Mouse (Mus musculus): ENCODE measurements around the gene Sec61a2. TPM values are rescaled to one million over a fixed set of nuclear protein-coding genes. Genes with fewer than 3 reads are reported as not detected.

Gene Sec61a2
- polyA plus RNA-seq (2015; fragmentation: Nextera tagmentation; extraction: Ambion mirVana): 94.8 and 112 TPM in 2 replicates

DNA sequence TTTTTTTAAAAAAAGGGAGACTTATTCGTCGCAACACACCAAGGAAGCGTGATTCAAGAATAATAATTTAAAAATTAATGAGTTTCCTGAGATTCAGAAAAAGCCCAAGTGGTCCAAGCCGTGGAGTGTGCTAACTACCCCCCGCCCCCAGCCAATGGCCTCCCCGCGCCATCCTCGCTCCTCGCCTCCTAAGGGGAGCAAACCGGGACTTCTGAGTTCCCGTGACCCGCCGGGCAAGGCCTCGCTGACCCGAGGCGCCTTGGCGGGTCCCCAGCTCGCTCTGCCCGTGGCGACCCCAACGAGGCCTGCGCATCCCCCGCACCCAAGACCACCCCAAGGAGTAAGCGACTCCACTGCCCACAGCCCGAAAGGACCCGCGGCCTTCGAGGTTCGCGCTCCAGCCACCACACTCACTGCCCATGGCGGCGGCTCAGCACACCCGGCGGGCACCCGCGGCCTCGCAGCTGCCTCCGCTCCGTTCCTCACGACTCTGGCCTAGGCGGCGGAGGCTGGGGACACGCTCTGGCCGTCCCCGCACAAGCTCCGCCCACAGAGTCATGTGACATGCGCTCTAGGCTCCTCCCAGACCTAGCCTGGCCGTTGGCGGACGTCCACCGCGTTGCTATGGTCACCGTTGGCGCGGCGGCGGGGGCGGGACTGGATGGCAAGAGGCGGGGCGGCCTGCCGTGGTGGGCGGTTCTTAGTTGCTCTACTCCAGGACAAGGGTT, at the start of gene Sec61a2:
Gene Sec61a2, minus strand, starts transcription at position 590 of the 728 bp plus-strand sequence.
- Histone ChIP-seq H3K27ac (ENCODE audit: low read length) (peak within 1 kb of the TSS; percentile 64; the same call in 1 of the 2 replicates), H3K27me3 (replicated peaks; ENCODE audit: control insufficient read depth, insufficient read depth, low read length) (no peaks in the 10 kb centered on the region), H3K9ac (replicated peaks; ENCODE audit: low read depth, low read length) (peak within 1 kb of the TSS; percentile 93), H3K36me3 (ENCODE audit: control insufficient read depth, insufficient read depth) (0 out of 2 replicates have a peak, but pooled peaks cover 2% of the 10 kb centered on the region), H3K9me3 (ENCODE audit: control insufficient read depth, low read length) (no peaks in the 10 kb centered on the region), H3K4me3 (replicated peaks; ENCODE audit: low read length) (peak within 1 kb of the TSS; percentile 95), H3K4me2 (ENCODE audit: low read length) (peak within 1 kb of the TSS; percentile 74), H3K4me1 (replicated peaks; ENCODE audit: control insufficient read depth, insufficient read depth, low read length) (peaks cover 8% of the 10 kb centered on the region)
- WGBS: under 1% methylated on average over 62 of the region's 62 CpGs
- peak; percentile 99 for ATAC-seq

DNA sequence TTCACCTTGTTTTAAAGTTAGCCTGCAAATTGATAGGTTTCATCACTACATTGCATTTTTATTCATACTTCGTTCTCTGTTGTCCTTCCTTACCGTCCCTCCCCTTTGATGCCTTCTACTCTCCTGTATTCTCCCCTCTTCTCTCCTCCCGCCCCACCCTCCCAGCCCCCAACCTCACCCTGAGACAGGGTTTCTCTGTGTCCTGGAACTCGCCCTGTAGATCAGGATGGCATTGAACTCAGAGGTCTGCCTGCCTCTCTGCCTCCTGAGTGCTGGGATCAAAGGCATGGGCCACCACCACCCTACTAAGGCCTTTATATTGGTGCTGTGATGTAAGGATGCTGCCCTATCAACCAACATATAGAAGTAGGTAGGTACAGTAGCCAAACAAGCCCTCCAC, 47.8 kb upstream of the Sec61a2 start:
- H3K9ac ChIP-seq (replicated peaks; ENCODE audit: low read depth, low read length): peak overlapping the region; percentile 62
- peak; percentile 13; the same call in 1 of the 2 replicates for ATAC-seq
- 37% methylated on average over 4 of the region's 4 CpGs for WGBS

DNA sequence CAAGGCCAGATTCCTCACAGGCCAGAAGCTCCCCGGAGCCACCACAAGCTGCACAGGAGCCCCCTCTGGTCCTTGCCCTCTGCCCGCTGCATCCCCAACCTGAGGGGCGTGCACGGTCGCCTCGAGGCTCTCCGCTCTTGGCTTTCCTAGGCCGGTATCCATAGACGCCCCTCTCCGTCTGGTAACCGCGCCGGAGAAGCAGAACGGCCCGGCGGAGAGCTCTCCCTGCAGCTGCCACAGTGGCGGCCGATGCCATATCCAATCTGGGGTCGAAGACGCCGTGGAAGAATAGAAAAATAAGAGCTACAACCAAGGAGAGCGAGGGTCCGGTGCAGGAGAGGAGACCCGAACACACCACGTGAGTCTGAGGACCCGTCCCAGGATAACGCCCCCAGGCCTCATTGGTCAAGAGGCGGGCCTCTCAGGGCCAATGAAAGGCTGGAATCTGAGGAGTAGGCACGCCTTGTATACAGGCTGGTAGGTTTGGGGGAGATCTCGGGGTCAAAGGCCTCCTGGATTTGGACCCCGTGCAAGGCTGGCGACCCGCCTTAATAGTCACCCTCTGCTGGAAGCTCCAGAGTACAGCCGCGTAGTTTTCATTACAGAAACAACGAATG, 47.3 kb upstream of the Sec61a2 start, which contains the start of gene Dhtkd1:
Gene Dhtkd1, minus strand, starts transcription at position 377 of the 617 bp plus-strand sequence.
- peak within 1 kb of the TSS; percentile 62 for H3K4me2 ChIP-seq (ENCODE audit: low read length)
- H3K27me3 ChIP-seq (replicated peaks; ENCODE audit: control insufficient read depth, insufficient read depth, low read length): no peaks in the 10 kb centered on the region
- peak within 1 kb of the TSS; percentile 62 for H3K9ac ChIP-seq (replicated peaks; ENCODE audit: low read depth, low read length)
- no peaks in the 10 kb centered on the region for H3K9me3 ChIP-seq (ENCODE audit: control insufficient read depth, low read length)
- H3K4me1 ChIP-seq (replicated peaks; ENCODE audit: control insufficient read depth, insufficient read depth, low read length): peaks cover 4% of the 10 kb centered on the region; the same call in 1 of the 2 replicates
- no peaks in the 10 kb centered on the region for H3K36me3 ChIP-seq (ENCODE audit: control insufficient read depth, insufficient read depth)
- under 1% methylated on average over 36 of the region's 36 CpGs for WGBS
- ATAC-seq: peak; percentile 96
- 0 out of 2 replicates have a peak within 1 kb of the TSS, but pooled peaks have one; percentile 8 for H3K27ac ChIP-seq (ENCODE audit: low read length)
- H3K4me3 ChIP-seq (replicated peaks; ENCODE audit: low read length): peak within 1 kb of the TSS; percentile 50

More for the DNA sequence above, 47.8 kb upstream of the Sec61a2 start:
- no peaks in the 10 kb centered on the region for H3K27me3 ChIP-seq (replicated peaks; ENCODE audit: control insufficient read depth, insufficient read depth, low read length)
- H3K4me2 ChIP-seq (ENCODE audit: low read length): peak overlapping the region; percentile 62
- H3K4me1 ChIP-seq (replicated peaks; ENCODE audit: control insufficient read depth, insufficient read depth, low read length): peaks cover 4% of the 10 kb centered on the region; the same call in 1 of the 2 replicates
- peak overlapping the region; percentile 50 for H3K4me3 ChIP-seq (replicated peaks; ENCODE audit: low read length)
- no peak overlapping the region for H3K27ac ChIP-seq (ENCODE audit: low read length)
- H3K9me3 ChIP-seq (ENCODE audit: control insufficient read depth, low read length): no peaks in the 10 kb centered on the region
- H3K36me3 ChIP-seq (ENCODE audit: control insufficient read depth, insufficient read depth): no peaks in the 10 kb centered on the region

DNA sequence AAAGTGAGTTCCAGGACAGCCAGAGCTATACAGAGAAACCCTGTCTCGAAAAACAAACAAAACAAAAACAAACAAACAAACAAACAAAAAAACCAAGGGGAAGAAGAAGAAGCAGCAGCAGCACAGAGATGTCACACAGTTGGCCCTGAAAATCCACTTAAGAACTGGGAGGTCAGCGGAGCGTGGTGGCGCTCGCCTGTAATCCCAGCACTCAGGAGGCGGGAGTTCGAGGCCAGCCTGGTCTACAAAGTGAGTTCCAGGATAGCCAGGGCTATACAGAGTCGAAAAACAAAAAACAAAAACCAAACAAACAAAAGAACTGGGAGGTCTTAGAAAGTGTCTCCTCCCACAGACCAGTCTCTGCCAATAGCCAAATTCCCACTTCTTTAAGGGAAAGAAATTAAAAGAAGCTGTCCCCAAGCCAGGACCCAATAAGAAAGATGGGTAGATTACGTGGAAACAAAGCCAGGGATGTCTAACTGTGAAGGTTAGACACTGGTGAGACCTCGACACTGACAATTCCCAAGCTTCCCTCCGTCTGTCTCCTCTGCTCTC, 46.7 kb upstream of the Sec61a2 start:
- WGBS: 60% methylated on average over 11 of the region's 11 CpGs
- peak overlapping the region; percentile 62 for H3K9ac ChIP-seq (replicated peaks; ENCODE audit: low read depth, low read length)
- H3K4me2 ChIP-seq (ENCODE audit: low read length): peak overlapping the region; percentile 62
- peak; percentile 34 for ATAC-seq
- peaks cover 4% of the 10 kb centered on the region; the same call in 1 of the 2 replicates for H3K4me1 ChIP-seq (replicated peaks; ENCODE audit: control insufficient read depth, insufficient read depth, low read length)
- peak overlapping the region; percentile 50 for H3K4me3 ChIP-seq (replicated peaks; ENCODE audit: low read length)
- H3K9me3 ChIP-seq (ENCODE audit: control insufficient read depth, low read length): no peaks in the 10 kb centered on the region
- H3K27me3 ChIP-seq (replicated peaks; ENCODE audit: control insufficient read depth, insufficient read depth, low read length): no peaks in the 10 kb centered on the region
- no peaks in the 10 kb centered on the region for H3K36me3 ChIP-seq (ENCODE audit: control insufficient read depth, insufficient read depth)
- H3K27ac ChIP-seq (ENCODE audit: low read length): no peak overlapping the region

DNA sequence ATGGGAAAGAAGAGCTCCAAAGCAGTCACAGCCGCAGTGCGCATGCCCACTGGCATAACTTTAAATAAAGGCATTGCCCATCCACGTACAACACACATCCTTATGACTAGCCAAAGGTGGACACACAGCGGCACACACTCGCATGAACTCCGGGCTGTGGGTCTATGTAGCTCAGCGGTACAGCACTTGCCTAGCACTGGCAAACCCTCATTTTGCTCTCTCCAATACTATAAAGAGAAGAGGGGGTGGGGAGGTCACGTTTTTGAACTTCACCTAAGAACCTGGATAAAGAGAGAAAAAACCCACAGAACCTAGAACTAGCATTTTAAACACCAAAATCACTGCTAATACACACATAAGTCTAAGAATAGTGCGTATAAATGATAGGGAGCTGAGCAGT, 45.7 kb upstream of the Sec61a2 start:
- ATAC-seq: no peak
- H3K4me2 ChIP-seq (ENCODE audit: low read length): no peak overlapping the region

DNA sequence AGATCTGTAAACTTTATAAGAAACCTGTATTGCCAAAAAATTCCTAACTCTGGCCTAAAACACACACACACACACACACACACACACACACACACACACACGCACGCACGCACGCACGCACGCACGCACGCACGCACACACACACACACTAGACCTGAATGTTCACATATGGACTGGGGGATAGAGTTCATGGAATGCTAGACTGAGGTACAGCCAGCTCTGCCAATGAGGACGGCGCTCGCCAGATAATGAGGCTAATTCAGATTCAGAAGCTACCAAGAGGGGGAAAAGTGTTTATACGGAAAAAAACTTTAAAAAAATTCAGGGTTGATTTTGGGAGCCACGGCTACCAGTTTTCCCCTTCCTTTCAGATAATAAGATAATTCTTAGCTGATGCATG, 44.7 kb upstream of the Sec61a2 start:
- Histone ChIP-seq H3K27ac (ENCODE audit: low read length) (no peak overlapping the region), H3K4me2 (ENCODE audit: low read length) (no peak overlapping the region), H3K9ac (replicated peaks; ENCODE audit: low read depth, low read length) (no peak overlapping the region), H3K4me3 (replicated peaks; ENCODE audit: low read length) (no peak overlapping the region), H3K4me1 (replicated peaks; ENCODE audit: control insufficient read depth, insufficient read depth, low read length) (peaks cover 4% of the 10 kb centered on the region; the same call in 1 of the 2 replicates), H3K9me3 (ENCODE audit: control insufficient read depth, low read length) (no peaks in the 10 kb centered on the region), H3K36me3 (ENCODE audit: control insufficient read depth, insufficient read depth) (no peaks in the 10 kb centered on the region), H3K27me3 (replicated peaks; ENCODE audit: control insufficient read depth, insufficient read depth, low read length) (no peaks in the 10 kb centered on the region)
- WGBS: 80% methylated on average over 14 of the region's 14 CpGs
- ATAC-seq: no peak

More for the DNA sequence above, 45.7 kb upstream of the Sec61a2 start:
- no peak overlapping the region for H3K27ac ChIP-seq (ENCODE audit: low read length)
- H3K4me1 ChIP-seq (replicated peaks; ENCODE audit: control insufficient read depth, insufficient read depth, low read length): peaks cover 4% of the 10 kb centered on the region; the same call in 1 of the 2 replicates
- H3K27me3 ChIP-seq (replicated peaks; ENCODE audit: control insufficient read depth, insufficient read depth, low read length): no peaks in the 10 kb centered on the region
- no peaks in the 10 kb centered on the region for H3K9me3 ChIP-seq (ENCODE audit: control insufficient read depth, low read length)
- no peak overlapping the region for H3K9ac ChIP-seq (replicated peaks; ENCODE audit: low read depth, low read length)
- 96% methylated on average over 9 of the region's 9 CpGs for WGBS
- no peak overlapping the region for H3K4me3 ChIP-seq (replicated peaks; ENCODE audit: low read length)
- no peaks in the 10 kb centered on the region for H3K36me3 ChIP-seq (ENCODE audit: control insufficient read depth, insufficient read depth)

DNA sequence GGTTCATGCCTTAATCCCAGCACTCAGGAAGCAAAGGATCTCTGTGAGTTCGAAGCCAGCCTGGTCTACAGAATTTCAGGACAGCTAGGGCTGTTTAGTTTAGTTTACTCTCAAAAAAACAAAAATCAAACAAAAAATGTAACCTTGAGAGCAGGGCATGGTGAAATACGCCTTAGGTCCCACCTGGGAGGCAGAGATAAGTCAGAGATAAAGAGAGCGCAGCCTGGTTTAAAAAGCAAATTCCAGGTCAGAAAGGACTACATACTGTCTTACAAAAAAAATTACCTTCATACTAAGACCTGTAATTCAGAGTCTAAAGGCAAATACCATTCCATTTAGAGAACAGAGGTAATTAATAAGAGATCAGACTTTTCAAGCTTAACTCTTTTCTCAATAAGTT, 44.1 kb upstream of the Sec61a2 start:
- Histone ChIP-seq H3K27me3 (replicated peaks; ENCODE audit: control insufficient read depth, insufficient read depth, low read length) (no peaks in the 10 kb centered on the region), H3K4me1 (replicated peaks; ENCODE audit: control insufficient read depth, insufficient read depth, low read length) (peaks cover 4% of the 10 kb centered on the region; the same call in 1 of the 2 replicates), H3K9ac (replicated peaks; ENCODE audit: low read depth, low read length) (no peak overlapping the region), H3K4me2 (ENCODE audit: low read length) (no peak overlapping the region), H3K9me3 (ENCODE audit: control insufficient read depth, low read length) (no peaks in the 10 kb centered on the region), H3K4me3 (replicated peaks; ENCODE audit: low read length) (no peak overlapping the region), H3K27ac (ENCODE audit: low read length) (no peak overlapping the region), H3K36me3 (ENCODE audit: control insufficient read depth, insufficient read depth) (no peaks in the 10 kb centered on the region)
- no peak for ATAC-seq
- WGBS: 96% methylated on average over 3 of the region's 3 CpGs

DNA sequence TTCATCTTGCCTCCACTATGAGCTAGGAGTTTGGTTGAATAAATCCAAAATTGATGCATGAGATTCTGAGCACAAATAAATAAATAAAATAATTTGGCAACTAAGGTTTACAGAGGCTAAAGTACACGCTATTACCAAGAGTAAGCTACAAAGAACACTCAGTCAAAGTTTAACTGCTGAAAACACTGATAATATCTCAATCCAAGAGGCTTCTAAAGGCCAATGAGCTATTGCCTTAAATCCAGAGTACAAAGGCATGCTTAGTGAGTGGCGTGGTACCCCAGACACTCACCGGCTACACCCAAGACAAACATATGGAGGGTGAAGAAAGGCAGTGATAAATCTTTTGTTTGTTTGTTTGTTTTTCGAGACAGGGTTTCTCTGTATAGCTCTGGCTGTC, 41.3 kb upstream of the Sec61a2 start:
- ATAC-seq: no peak

DNA sequence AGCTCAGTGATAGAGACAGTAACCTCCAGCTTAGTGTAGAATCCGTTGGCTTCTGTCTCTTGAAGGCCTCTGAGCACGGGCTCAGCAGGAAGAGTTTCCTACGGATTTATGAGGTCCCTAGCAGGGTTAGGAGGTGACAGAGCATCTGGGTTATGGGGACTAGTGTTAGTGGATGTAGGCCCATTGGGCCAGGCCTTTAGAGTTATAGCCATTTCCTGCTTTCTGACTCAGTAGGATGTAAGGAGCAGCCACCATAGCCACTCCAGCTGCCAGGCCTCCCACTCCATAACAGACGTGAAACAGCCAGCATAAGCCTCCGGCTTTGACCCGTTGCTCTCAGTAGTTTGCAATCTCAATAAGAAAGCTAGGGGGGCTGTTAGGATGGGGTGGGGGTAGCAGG, 40.8 kb upstream of the Sec61a2 start:
- ATAC-seq: no peak
- no peak overlapping the region for H3K9ac ChIP-seq (replicated peaks; ENCODE audit: low read depth, low read length)
- WGBS: 86% methylated on average over 6 of the region's 6 CpGs

More for the DNA sequence above, 41.3 kb upstream of the Sec61a2 start:
- WGBS: 92% methylated on average over 4 of the region's 4 CpGs
- no peaks in the 10 kb centered on the region for H3K4me1 ChIP-seq (replicated peaks; ENCODE audit: control insufficient read depth, insufficient read depth, low read length)
- H3K4me3 ChIP-seq (replicated peaks; ENCODE audit: low read length): no peak overlapping the region
- H3K27ac ChIP-seq (ENCODE audit: low read length): no peak overlapping the region
- H3K4me2 ChIP-seq (ENCODE audit: low read length): no peak overlapping the region
- no peaks in the 10 kb centered on the region for H3K36me3 ChIP-seq (ENCODE audit: control insufficient read depth, insufficient read depth)
- H3K9me3 ChIP-seq (ENCODE audit: control insufficient read depth, low read length): no peaks in the 10 kb centered on the region
- H3K9ac ChIP-seq (replicated peaks; ENCODE audit: low read depth, low read length): no peak overlapping the region
- no peaks in the 10 kb centered on the region for H3K27me3 ChIP-seq (replicated peaks; ENCODE audit: control insufficient read depth, insufficient read depth, low read length)

More for the DNA sequence above, 40.8 kb upstream of the Sec61a2 start:
- H3K4me3 ChIP-seq (replicated peaks; ENCODE audit: low read length): no peak overlapping the region
- no peaks in the 10 kb centered on the region for H3K27me3 ChIP-seq (replicated peaks; ENCODE audit: control insufficient read depth, insufficient read depth, low read length)
- H3K27ac ChIP-seq (ENCODE audit: low read length): no peak overlapping the region
- no peaks in the 10 kb centered on the region for H3K36me3 ChIP-seq (ENCODE audit: control insufficient read depth, insufficient read depth)
- H3K4me1 ChIP-seq (replicated peaks; ENCODE audit: control insufficient read depth, insufficient read depth, low read length): no peaks in the 10 kb centered on the region
- H3K9me3 ChIP-seq (ENCODE audit: control insufficient read depth, low read length): no peaks in the 10 kb centered on the region
- no peak overlapping the region for H3K4me2 ChIP-seq (ENCODE audit: low read length)

All from forebrain, embryonic 16.5 days (tissue).